In genomic region chr11:94161267-94161646, GRCm38 (mm10) we compare ENCODE assay signal across 8 mouse cellular contexts. TPM values are rescaled to one million over a fixed set of nuclear protein-coding genes. Genes with fewer than 3 reads are reported as not detected.
DNase-seq lines count a peak whose midpoint lies in the region; ATAC-seq lines count a peak whose summit lies in the region.

No protein-coding gene starts in this region.

- 11% methylated on average over 9 of the region's 9 CpGs for WGBS in forebrain, embryonic 15.5 days
- 11% methylated on average over 9 of the region's 9 CpGs for WGBS in hindbrain, embryonic 15.5 days
- 45% methylated on average over 9 of the region's 9 CpGs for WGBS in limb, embryonic 13.5 days
- WGBS in midbrain, embryonic 12.5 days, result 24% methylated on average over 8 of the region's 9 CpGs

- no peaks in the 10 kb centered on the region for H3K36me3 ChIP-seq in forebrain, embryonic 15.5 days
- no peaks in the 10 kb centered on the region for H3K36me3 ChIP-seq in hindbrain, embryonic 15.5 days
- no peaks in the 10 kb centered on the region for H3K36me3 ChIP-seq in limb, embryonic 13.5 days
- no peaks in the 10 kb centered on the region for H3K36me3 ChIP-seq in midbrain, embryonic 12.5 days

- peaks cover 31% of the 10 kb centered on the region for H3K4me1 ChIP-seq in brown adipose tissue, adult 24 weeks (ENCODE audit: control insufficient read depth, insufficient read depth, insufficient read length, low read length)
- H3K4me1 ChIP-seq in forebrain, embryonic 15.5 days, result peaks cover 43% of the 10 kb centered on the region
- H3K4me1 ChIP-seq in hindbrain, embryonic 15.5 days (replicated peaks), result peaks cover 44% of the 10 kb centered on the region
- peaks cover 37% of the 10 kb centered on the region for H3K4me1 ChIP-seq in limb, embryonic 13.5 days
- peaks cover 51% of the 10 kb centered on the region for H3K4me1 ChIP-seq in midbrain, embryonic 12.5 days

- peak; percentile 67 for DNase-seq in gastrocnemius, adult 18-20 months (ENCODE audit: low spot score)
- DNase-seq in gastrocnemius, postnatal 4 days (ENCODE audit: low spot score in 2 of 2), result no peak
- DNase-seq in thymus, postnatal 4 days, result no peak

- H3K27ac ChIP-seq in brown adipose tissue, adult 24 weeks (replicated peaks; ENCODE audit: low read depth, low read length), result peak overlapping the region; percentile 99
- peak overlapping the region; percentile 100 for H3K27ac ChIP-seq in forebrain, embryonic 15.5 days (replicated peaks)
- H3K27ac ChIP-seq in hindbrain, embryonic 15.5 days (replicated peaks), result peak overlapping the region; percentile 99
- H3K27ac ChIP-seq in limb, embryonic 13.5 days, result peak overlapping the region; percentile 75
- H3K27ac ChIP-seq in midbrain, embryonic 12.5 days (replicated peaks), result peak overlapping the region; percentile 100

- H3K9ac ChIP-seq in forebrain, embryonic 15.5 days (replicated peaks), result peak overlapping the region; percentile 48
- peak overlapping the region; percentile 43 for H3K9ac ChIP-seq in hindbrain, embryonic 15.5 days
- peak overlapping the region; percentile 52; the same call in 1 of the 2 replicates for H3K9ac ChIP-seq in limb, embryonic 13.5 days
- peak overlapping the region; percentile 47 for H3K9ac ChIP-seq in midbrain, embryonic 12.5 days (replicated peaks)

- peak overlapping the region; percentile 46 for H3K4me2 ChIP-seq in forebrain, embryonic 15.5 days (replicated peaks)
- peak overlapping the region; percentile 53 for H3K4me2 ChIP-seq in hindbrain, embryonic 15.5 days
- peak overlapping the region; percentile 53 for H3K4me2 ChIP-seq in limb, embryonic 13.5 days (replicated peaks)
- H3K4me2 ChIP-seq in midbrain, embryonic 12.5 days (replicated peaks), result peak overlapping the region; percentile 43

- no peaks in the 10 kb centered on the region for H3K9me3 ChIP-seq in forebrain, embryonic 15.5 days
- no peaks in the 10 kb centered on the region for H3K9me3 ChIP-seq in hindbrain, embryonic 15.5 days
- H3K9me3 ChIP-seq in limb, embryonic 13.5 days, result no peaks in the 10 kb centered on the region
- H3K9me3 ChIP-seq in midbrain, embryonic 12.5 days, result no peaks in the 10 kb centered on the region

- no peak for ATAC-seq in forebrain, embryonic 15.5 days (replicated peaks)
- no peak; the same call in none of the 2 replicates for ATAC-seq in hindbrain, embryonic 15.5 days (ENCODE audit: low FRiP score, low read depth)
- no peak for ATAC-seq in limb, embryonic 13.5 days (ENCODE audit: low FRiP score, low read depth)
- ATAC-seq in midbrain, embryonic 12.5 days (ENCODE audit: low FRiP score, low read depth), result no peak; the same call in none of the 2 replicates

- H3K27me3 ChIP-seq in forebrain, embryonic 15.5 days, result no peaks in the 10 kb centered on the region
- H3K27me3 ChIP-seq in hindbrain, embryonic 15.5 days, result no peaks in the 10 kb centered on the region
- H3K27me3 ChIP-seq in limb, embryonic 13.5 days, result no peaks in the 10 kb centered on the region
- peaks cover 4% of the 10 kb centered on the region; the same call in 1 of the 2 replicates for H3K27me3 ChIP-seq in midbrain, embryonic 12.5 days

- no peak overlapping the region for H3K4me3 ChIP-seq in brown adipose tissue, adult 24 weeks (ENCODE audit: insufficient read depth, low read depth, low read length)
- H3K4me3 ChIP-seq in forebrain, embryonic 15.5 days, result peak overlapping the region; percentile 28
- H3K4me3 ChIP-seq in hindbrain, embryonic 15.5 days, result peak overlapping the region; percentile 20; the same call in 1 of the 2 replicates
- peak overlapping the region; percentile 28 for H3K4me3 ChIP-seq in limb, embryonic 13.5 days
- peak overlapping the region; percentile 24 for H3K4me3 ChIP-seq in midbrain, embryonic 12.5 days

RNA-seq across cellular contexts. Expression of gene Tob1, which starts 50.0 kb away (rescaled TPM):
- 100 to 1,000 TPM; 215 to 238 TPM for total RNA-seq in gastrocnemius, adult 18-20 months (2021)
- 10 to 100 TPM; 81.4 to 89.8 TPM for total RNA-seq in gastrocnemius, postnatal 4 days (2021)
- 172 and 175 TPM in 2 replicates for polyA plus RNA-seq in brown adipose tissue, adult 24 weeks (2012; ENCODE audit: insufficient read depth, insufficient read length, missing spikeins)
- 45.8 and 46.5 TPM in 2 replicates for polyA plus RNA-seq in forebrain, embryonic 15.5 days (2015; fragmentation: Nextera tagmentation; extraction: Ambion mirVana)
- polyA plus RNA-seq in hindbrain, embryonic 15.5 days (2015; fragmentation: Nextera tagmentation; extraction: Ambion mirVana), result 32.8 and 35.6 TPM in 2 replicates
- polyA plus RNA-seq in limb, embryonic 13.5 days (2015; fragmentation: Nextera tagmentation; extraction: Ambion mirVana), result 30.0 and 33.9 TPM in 2 replicates
- polyA plus RNA-seq in midbrain, embryonic 12.5 days (2016; fragmentation: Nextera tagmentation; extraction: Ambion mirVana), result 36.7 and 38.3 TPM in 2 replicates
